Mouse (Mus musculus) T-cell, adult 2 months (primary cell): ENCODE measurements around the gene Crb2.

ENCODE experiments used
- DNase-seq: peaks from one replicate; pipeline ENCODE4 v3.0.0; 2022; ENCODE audit warnings: low spot score

Gene Crb2

DNA sequence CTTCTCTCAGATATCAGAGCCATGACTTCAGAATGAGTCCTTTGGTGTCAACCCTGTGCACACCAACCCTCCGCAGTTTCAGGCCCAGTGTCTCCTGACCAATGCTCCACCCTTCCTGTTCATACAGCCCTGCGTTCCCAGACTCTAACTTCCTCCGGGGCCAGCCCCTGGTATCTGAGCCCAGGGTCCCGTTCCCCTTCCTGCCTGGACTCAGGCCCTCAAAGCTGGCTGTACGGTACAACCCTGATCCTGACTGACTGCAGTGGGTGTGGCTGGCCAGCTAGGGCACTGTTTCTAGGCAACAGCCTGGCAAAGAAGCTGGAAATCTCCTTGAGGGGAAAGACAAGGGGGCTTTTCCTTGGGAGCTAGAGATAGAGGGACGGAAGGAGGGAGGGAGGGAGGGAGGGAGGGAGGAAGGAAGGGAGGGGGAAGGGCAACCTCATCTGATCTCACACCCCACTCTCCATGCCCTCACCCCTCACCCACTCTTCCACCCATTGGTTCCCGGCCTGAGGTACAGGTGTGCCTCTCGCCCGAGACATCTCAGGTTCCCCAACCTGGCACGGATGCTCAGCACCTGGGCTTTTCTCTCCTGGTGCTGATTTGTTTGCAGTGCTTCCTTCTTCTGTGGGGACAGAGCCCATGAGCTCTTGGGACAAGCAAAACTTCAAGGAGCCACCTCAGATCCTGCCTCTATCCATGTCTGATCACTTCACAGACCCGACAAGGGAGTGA is 9.9 kb upstream of the Crb2 start:
- DNase-seq, result no peak

DNA sequence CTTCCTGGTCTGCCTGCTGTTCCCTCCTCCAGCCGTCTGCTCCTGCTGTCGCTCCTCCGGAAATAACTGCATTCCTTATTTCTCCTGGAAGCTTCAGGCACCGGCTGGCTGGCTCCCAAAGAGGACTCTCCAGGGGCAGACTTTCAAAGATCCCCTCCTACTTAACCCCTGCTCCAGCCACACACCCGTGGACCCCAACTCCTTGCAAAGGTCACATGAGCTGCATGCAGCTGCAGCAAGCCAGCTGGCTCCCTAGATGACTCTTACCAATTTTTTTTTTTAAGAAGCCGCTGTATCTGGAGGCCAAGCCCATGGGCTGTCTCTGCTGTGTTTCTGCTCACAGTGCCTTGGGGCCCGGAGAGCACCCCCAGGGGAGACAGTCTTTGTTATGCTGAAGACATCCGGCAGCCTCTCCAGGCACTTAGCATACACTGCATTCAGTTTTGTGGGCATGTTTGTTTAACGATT is 8.9 kb upstream of the Crb2 start:
- no peak for DNase-seq

DNA sequence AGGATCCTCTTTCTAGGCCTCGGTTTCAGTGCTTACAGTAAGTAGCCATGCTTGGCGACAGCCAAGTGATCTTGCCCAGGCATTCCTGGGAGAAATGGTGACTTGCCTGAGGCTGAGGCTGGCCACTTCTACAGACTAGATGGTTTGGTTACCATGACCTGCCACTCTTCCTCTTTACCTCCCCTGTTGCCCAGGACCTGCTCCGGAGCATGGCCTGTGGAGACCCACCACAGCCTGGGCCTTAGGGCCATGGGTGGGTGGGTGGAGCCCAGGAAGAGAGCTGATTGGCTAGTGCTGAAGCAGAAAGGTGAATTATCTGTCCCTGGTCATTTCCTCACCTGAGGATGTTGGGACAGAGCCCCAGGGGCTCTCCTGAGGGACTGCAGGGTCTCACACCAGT is 8.3 kb upstream of the Crb2 start:
- no peak for DNase-seq

DNA sequence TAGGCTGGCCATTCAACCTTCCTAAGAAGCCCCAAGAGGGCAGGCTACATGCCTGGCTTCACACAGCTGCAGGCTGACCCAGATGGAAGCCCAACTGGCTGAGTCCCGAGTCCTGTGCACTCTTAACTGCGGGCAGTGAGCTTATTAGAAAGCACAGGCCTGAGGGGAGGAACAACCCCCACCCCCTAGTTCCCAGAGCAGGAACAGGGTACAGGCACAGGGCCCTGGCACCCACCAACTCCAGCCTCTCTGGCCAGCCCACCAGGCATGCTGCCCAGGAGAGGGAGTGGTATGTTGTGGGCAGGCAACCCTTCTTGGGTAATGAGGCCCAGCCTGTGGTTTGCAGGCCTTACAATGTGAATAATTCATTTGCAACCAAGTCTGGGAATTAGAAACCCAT is 7.1 kb upstream of the Crb2 start:
- DNase-seq, result no peak

DNA sequence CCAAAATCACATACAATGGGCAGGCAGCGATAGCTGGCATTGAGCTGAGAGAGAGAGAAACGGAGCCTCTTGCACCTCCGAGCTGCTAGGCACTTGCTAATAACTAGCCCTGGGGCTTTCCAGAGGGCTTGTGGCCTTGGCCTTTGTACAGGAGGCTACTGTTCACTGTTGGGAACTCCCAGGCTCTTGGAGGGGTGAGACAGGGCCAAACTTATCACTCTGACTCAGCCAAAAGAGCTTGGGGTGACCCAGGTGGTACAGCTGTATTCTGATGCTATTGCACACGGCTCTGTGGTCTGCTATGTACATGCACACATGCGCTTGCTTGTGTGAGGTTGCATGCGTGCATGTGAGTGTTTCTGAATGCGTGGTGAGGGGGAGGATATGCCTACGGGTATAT is 6.3 kb upstream of the Crb2 start:
- no peak for DNase-seq

DNA sequence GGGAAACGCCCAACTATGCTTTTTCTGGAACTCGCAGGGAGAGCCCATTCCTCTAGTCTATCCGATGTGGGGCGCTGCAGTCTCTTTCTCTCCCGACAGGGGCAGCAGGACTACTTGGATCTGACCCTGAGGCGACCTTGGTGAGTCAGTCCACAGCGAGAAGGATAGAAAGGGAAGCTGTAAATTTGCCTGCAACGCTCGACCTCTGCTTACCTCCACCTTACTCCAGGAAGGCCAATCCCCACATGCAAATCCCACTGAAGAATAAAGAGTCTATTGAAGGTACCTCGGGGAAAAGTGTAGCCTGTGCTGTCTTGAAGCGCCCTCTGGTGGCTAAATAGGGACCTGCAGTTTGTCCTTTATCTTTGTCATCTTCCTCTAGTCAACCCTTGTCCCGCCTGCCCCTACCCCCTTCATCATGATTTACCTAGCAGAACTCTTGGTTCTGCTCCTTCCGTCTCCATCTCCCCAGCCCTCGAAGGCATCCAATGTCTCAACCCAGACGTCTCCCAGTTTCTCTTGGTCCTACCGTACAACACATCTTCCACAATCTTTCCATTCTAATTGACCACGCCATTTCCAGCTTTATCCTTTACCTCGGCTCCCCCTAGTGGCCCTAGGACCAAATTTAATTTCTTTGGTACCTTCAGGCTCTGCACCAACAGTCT is 4.3 kb upstream of the Crb2 start:
- peak; percentile 76 for DNase-seq

DNA sequence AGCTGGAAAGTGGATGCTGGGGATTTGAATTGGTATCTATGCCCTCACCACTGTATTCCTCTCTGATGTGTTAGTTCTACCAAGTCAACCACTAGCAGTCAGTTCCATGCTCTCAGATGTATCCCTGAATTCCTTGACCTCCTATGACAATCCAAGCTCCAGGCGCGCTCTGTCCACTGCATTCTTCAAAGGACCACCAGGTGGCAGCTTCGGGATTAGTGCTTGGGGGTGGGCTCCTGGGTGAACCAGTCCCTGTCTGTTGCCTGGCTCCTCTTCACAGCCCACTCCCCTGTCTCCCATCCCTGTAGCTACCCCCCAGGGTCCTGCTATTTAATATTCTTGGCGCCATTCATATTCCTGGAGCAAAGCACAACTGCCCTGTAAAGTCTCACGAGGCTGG is 1.5 kb upstream of the Crb2 start:
- no peak for DNase-seq

DNA sequence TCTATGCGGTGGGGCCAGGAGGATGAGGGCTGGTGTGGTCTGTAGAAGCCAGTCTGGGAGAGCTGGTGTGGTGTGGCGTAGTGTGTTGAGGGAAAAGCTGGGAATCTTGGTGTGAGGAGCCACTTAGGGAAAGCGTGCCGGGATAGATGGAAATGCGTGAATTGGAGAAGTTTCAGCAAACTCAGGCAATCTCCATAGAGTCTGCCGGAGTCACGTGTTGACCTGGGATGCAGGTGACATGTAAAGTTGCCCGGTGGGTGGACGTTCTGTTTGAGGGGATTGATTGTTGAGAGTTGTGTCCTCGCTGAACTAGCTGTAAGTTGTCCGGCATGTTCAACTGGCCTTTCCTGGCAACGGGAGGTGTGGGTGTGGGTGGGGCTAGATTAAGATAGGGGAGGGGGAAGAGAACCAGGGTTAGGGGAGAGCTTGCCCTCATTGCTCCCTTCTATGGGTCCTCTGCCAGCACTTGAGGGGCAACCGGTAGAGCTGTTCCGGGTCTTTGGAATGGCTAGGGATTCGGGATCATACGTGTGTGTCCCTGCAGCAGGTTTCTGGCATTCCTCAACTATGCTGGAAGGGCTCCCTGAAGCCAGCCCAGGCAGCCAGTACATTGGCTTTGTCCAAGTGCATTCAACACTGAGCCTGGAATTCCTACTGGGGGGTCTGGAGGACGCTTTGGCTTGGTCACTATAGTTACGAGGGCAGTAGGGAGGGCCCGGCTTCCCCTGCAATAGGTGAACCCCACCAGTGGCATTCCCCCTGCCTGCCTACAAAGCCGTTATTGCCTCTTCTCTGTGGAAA is 762 bp downstream of the Crb2 start:
- DNase-seq, result no peak

DNA sequence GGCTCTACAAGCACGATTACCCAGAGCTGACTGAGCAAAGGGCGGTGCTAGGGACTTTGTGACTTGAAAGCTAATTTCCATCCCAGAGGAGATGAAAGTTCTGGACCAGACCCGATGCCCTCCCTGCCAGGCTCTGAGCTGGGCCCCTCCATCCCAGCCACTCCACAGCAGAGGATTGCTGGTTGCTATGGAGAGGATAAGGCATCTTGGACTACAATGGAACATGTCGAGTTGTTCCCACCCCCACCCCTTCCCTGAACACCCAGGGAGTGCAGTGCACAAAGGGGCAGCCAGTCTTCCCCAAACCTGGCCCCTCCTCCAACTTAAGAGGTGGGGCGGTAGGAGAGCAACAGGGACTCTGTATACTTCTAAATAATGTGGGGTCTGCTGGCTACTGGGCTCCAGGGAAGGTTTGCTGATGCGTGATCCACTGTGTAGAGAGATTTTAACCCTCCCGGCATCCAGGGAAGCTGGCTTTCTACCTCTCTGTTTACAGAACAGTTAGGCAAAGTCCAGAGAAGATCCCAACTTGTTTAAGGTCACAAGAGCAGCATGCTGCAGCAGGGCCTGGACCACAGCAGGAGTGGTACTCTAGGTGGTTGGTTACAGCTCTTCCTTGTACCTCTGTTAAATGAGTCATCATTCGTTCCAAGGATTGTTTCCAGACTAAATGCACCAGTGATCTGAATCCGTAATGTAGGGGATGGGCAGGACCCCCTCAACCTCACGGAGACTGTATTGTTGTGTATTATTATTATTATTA is 2.1 kb downstream of the Crb2 start:
- DNase-seq, result no peak

DNA sequence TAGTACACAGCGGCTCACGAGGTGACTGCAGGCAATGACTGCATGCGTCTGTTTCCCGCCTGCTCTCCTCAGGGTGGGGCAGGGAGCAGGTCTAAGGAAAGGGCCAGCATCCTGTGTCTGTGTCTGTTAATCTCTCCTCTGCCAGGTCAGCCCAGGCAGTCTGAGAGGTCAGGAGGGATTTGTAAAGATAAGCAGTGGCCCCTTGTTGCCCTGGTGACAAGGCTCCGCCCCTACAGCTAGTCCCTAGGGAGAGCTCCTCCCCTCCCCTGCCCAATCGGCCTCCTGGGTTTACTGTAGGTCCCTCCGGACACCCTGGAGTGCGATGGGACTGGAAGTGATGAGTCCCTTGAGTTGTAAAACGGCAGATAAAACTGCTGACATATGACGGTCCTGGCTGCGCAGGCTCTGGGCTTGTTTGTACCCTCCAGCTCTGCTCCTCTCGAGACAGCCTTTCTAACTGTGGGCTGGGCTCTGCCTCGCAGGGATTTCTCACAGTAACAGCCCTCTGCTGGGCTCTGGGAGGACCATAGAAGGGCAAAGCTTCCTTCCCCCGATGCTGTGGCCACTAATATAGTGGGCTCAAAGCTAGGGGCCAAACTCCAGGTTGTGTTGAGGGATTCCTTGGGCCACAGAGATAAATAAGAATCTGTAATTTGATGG is 4.4 kb downstream of the Crb2 start:
- no peak for DNase-seq

DNA sequence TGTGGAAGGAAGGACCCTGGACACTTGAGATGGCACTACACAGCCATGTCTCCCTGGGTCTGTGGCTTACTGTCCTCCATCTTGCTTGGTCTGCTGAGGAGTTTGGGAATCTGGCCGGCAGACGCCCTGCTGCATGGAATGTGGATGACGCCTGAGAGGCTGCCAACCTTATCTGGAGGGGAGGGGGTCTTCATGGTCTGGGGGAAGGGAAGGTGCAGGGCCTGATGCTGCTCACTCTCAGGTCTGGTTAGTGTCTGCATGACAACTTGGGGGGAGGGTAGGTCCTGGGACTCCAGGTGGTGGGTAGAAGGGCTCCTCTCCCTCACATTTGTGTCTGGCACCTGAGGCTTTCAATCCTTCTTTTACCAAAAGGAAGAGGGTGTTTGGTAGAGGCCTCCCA is 5.4 kb downstream of the Crb2 start:
- DNase-seq, result no peak

DNA sequence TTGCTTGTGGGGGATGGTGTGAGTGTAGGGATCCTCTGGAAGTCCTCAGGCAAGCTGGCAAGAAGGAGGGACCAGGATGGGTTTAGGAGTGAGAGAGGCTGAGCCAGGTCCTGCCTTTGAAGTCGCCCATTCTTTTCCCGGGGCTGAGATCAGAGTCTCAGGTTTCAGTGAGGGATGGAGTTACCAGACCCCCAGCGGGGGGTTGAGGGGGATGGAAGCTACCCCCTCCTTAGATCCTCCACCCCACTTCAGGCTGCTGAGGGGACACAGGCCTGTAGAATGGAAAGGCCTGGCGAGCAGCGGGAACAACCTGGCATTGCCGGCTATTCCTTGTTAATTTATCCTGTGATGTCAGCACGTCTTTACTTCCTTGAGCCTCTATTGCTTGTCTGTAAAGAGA is 6.0 kb downstream of the Crb2 start:
- no peak for DNase-seq

DNA sequence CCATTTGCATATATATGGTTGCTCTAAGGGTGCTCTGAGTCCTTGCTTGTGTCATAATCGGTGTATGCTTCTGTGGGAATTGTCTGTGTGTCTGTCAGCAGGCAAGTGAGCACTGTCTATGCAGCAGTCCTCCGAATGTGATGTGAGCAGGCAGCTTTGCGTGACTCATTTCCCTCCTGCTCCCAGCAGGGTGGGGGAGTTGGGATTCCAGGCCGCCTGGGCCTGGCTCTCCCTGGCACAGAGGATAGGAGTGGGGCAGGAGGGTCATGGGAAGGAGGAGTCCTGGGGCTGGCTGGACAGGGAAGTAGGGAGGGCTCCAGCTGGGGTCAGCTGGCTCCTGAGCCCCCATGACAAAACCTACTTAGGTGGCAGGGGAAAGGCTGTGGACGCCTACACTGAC is 8.4 kb downstream of the Crb2 start:
- DNase-seq, result no peak

DNA sequence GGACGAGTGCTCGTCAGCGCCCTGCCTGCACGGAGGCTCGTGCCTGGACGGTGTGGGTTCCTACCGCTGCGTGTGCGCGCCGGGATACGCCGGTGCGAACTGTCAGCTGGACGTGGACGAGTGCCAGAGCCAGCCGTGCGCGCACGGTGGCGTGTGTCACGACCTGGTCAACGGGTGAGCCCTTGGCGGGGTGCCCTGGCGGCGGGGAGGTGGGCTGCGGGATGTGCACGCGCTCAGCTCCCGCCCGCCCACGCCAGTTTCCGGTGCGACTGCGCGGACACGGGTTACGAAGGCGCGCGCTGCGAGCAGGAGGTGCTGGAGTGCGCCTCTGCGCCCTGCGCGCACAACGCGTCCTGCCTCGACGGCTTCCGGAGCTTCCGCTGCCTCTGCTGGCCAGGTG is 10.4 kb downstream of the Crb2 start:
- DNase-seq, result no peak

DNA sequence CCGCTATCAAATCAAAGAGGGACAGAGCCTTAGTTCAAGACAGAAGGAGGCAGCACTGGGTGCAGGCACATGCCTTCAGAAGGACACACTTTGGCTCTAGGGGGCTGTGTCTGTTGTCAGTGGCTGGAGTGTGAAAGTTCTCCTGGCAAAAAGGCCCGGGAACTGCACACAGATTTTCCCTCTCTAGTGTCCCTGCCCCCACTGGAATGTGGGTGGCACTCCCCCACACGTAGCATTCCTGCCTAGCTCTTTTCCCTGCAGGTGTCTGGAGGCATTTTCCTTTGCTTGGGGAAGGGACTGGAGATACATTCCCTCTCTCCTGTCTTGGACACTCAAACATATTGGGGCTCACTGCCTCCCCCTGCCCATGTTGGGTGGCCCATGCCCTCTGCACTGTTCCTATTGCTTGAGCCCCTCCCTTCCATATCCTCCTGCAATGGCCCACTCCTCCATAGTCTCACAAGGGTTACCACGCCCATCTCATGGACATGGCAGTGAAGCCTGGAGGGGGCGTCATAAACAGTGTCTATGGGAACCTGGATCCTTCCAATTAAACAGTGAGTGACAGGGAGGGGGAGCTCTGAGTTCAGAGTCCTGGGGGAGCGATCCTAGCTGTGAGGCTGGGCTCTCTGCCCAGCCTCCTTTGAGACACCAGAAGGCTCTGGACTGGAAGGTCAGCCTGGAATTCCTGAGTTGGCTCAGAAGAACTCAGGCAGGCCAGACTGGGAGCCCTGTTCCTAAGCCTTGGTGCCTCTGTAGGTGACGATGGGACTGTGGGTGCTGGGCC is 12.3 kb downstream of the Crb2 start:
- no peak for DNase-seq

DNA sequence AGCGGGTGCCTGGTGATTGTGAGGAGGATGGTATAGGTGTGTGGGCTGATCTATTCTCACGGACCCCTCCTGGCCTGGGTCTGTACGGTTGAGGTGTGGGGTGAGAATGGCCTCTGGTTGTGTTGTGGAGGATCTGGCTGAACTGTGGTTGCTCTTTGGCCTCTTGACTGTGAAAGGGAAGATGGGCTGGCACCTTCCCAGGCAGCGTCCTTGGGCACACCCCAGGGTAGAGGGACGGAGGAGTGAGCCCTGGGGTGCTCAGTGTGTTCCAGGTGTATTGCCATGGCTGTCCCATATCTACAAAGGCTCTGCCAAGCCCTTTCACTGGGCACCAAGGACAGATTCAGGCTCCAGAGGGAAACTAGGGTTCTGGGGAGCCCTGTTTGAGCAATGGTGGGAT is 13.0 kb downstream of the Crb2 start:
- DNase-seq, result no peak

DNA sequence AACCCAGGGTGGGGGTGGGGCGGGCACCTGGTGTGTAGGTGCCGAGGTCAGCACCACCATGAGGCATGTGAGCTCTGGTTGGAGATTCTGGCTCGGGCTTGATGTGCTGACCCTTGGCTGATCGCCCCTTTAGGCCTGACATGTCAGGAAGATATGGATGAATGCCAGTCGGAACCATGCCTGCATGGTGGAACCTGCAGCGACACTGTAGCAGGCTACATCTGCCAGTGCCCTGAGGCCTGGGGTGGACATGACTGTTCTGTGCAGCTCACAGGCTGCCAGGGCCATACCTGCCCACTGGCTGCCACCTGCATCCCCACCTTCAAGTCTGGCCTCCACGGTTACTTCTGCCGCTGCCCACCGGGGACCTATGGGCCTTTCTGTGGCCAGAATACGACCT is 13.9 kb downstream of the Crb2 start:
- no peak for DNase-seq

DNA sequence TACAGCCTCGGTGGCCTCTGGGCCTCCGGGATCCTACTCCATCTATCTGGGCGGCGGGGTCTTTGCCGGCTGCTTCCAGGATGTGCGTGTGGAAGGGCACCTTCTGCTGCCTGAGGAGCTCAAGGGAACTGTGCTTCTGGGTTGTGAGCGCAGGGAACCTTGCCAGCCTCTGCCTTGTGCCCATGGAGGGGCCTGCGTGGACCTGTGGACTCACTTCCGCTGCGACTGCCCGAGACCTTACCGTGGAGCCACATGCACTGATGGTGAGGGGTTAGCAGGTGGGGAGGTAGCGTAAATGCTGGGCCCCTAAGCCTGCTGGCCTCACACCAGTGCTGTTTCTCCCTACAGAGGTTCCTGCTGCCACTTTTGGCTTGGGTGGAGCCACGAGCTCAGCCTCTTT is 14.7 kb downstream of the Crb2 start:
- DNase-seq, result no peak

DNA sequence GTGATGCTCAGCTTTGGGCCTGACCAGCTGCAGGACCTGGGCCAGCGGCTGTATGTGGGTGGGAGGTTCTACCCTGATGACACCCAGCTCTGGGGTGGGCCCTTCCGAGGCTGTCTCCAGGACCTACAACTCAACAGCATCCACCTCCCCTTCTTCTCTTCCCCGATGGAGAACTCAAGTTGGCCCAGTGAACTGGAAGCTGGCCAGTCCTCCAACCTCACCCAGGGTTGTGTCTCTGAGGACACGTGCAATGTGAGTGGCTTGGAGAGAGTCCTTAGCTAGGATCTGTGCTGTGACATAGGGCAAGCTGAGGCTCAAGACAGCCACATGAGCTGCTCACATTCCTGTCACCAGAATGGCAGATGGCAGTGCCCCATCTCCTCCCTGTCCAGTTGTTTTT is 15.3 kb downstream of the Crb2 start:
- DNase-seq, result no peak

DNA sequence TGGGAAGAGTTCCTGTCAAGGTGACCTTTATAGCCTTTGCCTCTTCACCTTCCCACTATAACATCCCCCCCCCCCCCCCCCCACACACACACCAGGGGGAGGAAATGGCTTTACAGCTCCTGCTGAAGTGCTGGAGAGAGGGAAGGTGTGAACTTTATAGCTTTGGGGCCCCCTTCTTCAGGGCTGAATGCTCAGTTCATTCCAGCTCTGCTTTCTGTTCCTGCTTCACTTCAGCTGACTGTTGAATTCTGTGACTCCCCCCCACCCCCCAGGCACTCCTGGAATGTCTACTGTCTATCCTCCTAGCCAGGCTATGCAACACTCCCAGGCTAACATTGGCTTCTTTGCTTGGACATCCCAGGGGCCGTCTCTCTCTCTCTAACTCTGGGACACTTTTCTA is 20.0 kb downstream of the Crb2 start:
- no peak for DNase-seq

DNA sequence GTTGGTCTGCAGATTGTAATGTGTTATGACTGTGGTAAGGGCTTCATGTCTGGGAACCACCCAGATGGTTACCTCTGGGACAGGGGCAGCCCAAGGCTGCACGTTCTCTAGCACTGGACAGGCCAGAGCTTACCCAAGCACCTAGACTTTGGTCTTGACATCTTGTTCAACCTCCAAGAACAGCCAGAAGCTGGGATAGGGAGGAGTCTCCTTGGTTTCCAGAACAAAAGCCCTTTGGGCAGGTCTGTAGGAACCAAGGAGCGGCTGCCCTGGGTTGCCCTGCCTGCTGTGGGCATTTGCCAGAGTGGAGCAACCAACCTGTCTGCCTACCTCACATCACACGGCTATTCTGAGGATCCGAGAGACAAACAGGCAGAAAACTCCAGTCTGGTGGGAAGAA is 21.0 kb downstream of the Crb2 start:
- no peak for DNase-seq
